Mouse (Mus musculus): ENCODE results near the gene Akap8.

DNA sequence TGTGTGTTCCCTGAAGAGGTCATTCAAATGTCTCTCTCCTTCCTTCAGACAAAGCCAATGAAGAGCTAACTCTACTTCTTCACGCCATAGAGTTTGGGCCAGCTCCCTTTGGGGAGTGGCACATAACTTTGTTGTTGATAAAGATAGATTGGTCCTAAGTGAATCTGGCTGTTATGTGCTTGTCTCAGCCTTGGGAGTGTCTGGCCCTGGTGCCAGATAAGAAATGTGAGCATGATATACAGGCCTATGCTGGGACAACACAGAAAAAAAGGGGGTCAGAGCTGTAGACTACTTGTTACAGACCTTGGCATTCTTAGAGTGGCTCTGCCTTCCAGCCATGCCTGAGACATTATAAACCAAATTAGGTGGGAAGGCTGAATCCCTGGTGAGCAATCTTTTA, 44.3 kb upstream of the Akap8 start:
- TF ChIP-seq POLR2A (IDR thresholded peaks at IDR 0.05; ENCODE audit: borderline replicate concordance, low read depth, low read length) = no peak
- TF ChIP-seq CTCF (IDR thresholded peaks at IDR 0.05; ENCODE audit: low read depth, low read length) = no peak
